Mouse (Mus musculus) right cerebral cortex, postnatal 10 days (tissue): ENCODE measurements at regions not wholly inside any gene's neighbourhood (a gene's known extent, or its start where the extent isn't known, plus 50 kb on each side); places are given as distances from the start of the nearest gene placed in this dataset.

ENCODE experiments used
- DNase-seq, 2 experiments: peaks; one replicate each; pipeline ENCODE4 v3.0.0; 2021; ENCODE audit warnings: low spot score in 2 of 2

GRCm38 (mm10) chr9:120860969-120861595 lies 67.9 kb upstream of the Ctnnb1 start:
- DNase-seq, result no peak

- DNase-seq, result peak in 1 of 2 experiments; percentile 48
These were observed 67.1 kb upstream of the Ctnnb1 start for GRCm38 (mm10) chr9:120861788-120862345.

- DNase-seq, result no peak
These were observed 64.6 kb upstream of the Ctnnb1 start for GRCm38 (mm10) chr9:120864410-120864809.

- no peak for DNase-seq
These were observed 62.8 kb upstream of the Ctnnb1 start for GRCm38 (mm10) chr9:120866251-120866650.

- DNase-seq, result peak; percentile 71 to 78
These were observed 62.3 kb upstream of the Ctnnb1 start for GRCm38 (mm10) chr9:120866709-120867108.

GRCm38 (mm10) chr9:120867861-120868260 lies 61.2 kb upstream of the Ctnnb1 start:
- no peak for DNase-seq

- DNase-seq, result no peak
These were observed 60.7 kb upstream of the Ctnnb1 start for GRCm38 (mm10) chr9:120868330-120868729.

GRCm38 (mm10) chr9:120869432-120870081 lies 59.5 kb upstream of the Ctnnb1 start:
- DNase-seq, result peak; percentile 83 to 90

- DNase-seq, result no peak
These were observed 55.7 kb upstream of the Ctnnb1 start for GRCm38 (mm10) chr9:120873293-120873692.

- DNase-seq, result no peak
These were observed 54.5 kb upstream of the Ctnnb1 start for GRCm38 (mm10) chr9:120874416-120874976.

- no peak for DNase-seq
These were observed 51.9 kb upstream of the Ctnnb1 start for GRCm38 (mm10) chr9:120877101-120877500.
